Mouse (Mus musculus) CH12.LX (cell line): Measurements from ENCODE around the gene C1rl.

ENCODE experiments used
- CHD1 ChIP-seq: IDR thresholded peaks from 2 replicates; pipeline ENCODE4 v1.6.1; 2012; ENCODE audit warnings: low read depth, low read length, improper control_type of control experiment, inconsistent platforms
- CTCF ChIP-seq, 2 experiments: IDR thresholded peaks in 1 of 2; conservative IDR thresholded peaks in 1 of 2; 2 replicates each; pipeline ENCODE4 v1.5.1; 2011 to 2012; ENCODE audit warnings: low read depth in 2 of 2, low read length in 2 of 2, improper control_type of control experiment in 1 of 2, inconsistent platforms in 1 of 2, mild to moderate bottlenecking in 1 of 2, moderate library complexity in 1 of 2
- EP300 ChIP-seq: IDR thresholded peaks from 2 replicates; pipeline ENCODE4 v1.6.1; 2011; ENCODE audit warnings: low read length, improper control_type of control experiment
- JUND ChIP-seq: conservative IDR thresholded peaks from 2 replicates; pipeline ENCODE4 v1.6.1; 2011; ENCODE audit warnings: low read depth, low read length, improper control_type of control experiment
- MAX ChIP-seq: IDR thresholded peaks from 2 replicates; pipeline ENCODE4 v1.6.1; 2011; ENCODE audit warnings: low read length, improper control_type of control experiment
- POLR2A ChIP-seq: IDR thresholded peaks from 2 replicates; pipeline ENCODE4 v1.6.1; 2011; ENCODE audit warnings: low read depth, mild to moderate bottlenecking, improper control_type of control experiment, low read length
- SIN3A ChIP-seq: IDR thresholded peaks from 2 replicates; pipeline ENCODE4 v1.6.1; 2012; ENCODE audit warnings: low read length, improper control_type of control experiment, inconsistent platforms
- SMC3 ChIP-seq: IDR thresholded peaks from 2 replicates; pipeline ENCODE4 v1.6.1; 2011; ENCODE audit warnings: low read depth, low read length, improper control_type of control experiment
- USF2 ChIP-seq: conservative IDR thresholded peaks from 2 replicates; pipeline ENCODE4 v1.6.1; 2011; ENCODE audit warnings: low read depth, low read length, improper control_type of control experiment

GRCm38 (mm10) chr6:124480295-124480694 is 12.6 kb upstream of the C1rl start:
- TF ChIP-seq CHD1, result no peak
- no peak for TF ChIP-seq MAX
- TF ChIP-seq EP300, result no peak
- TF ChIP-seq POLR2A, result no peak
- no peak for TF ChIP-seq SIN3A
- TF ChIP-seq CTCF (conservative IDR thresholded peaks at IDR 0.05 in 1 of 2, IDR thresholded peaks at IDR 0.05 in 1 of 2; ENCODE audit: low read depth in 2 of 2, low read length in 2 of 2), result peak; percentile 77 to 81
- no peak for TF ChIP-seq JUND
- TF ChIP-seq USF2, result no peak
- peak; percentile 37 for TF ChIP-seq SMC3
